8 mouse cellular contexts compared by ENCODE assay signal in the genomic region with DNA sequence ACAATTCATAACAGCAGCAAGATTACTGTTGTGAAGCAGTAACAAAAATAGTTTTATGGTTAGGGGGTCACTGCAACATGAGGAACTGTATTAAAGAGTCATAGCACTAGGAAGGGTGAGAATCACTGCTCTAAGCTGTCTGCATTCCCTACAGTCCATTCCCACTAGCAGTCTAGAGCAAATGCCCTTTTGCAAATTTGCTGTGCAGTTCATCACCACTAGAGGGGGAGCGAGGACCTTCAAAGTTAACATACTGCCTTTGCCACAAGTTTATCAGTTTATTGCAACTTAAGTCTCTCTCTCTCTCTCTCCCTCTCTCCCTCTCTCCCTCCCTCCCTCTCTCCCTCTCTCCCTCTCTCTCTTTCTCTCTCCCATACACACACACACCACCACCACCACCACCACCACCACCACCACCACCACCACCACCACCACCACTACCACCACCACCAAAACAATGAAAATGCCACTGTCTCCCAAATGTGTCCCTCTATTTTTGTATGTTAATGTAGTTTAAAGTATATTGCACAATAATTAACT.
DNase-seq lines count a peak whose midpoint lies in the region; ATAC-seq and TF ChIP-seq lines count a peak whose summit lies in the region.

No protein-coding gene starts in this region.

- peak; percentile 47; the same call in 1 of the 2 replicates for ATAC-seq in limb, embryonic 12.5 days (ENCODE audit: insufficient number of reproducible peaks, insufficient read depth, low FRiP score, low TSS enrichment, low read depth)

- no peak overlapping the region for H3K27ac ChIP-seq in cerebellum, adult 2 months (ENCODE audit: insufficient read depth, low read length)
- H3K27ac ChIP-seq in limb, embryonic 12.5 days: no peak overlapping the region

- H3K36me3 ChIP-seq in limb, embryonic 12.5 days: no peaks in the 10 kb centered on the region

- no peaks in the 10 kb centered on the region for H3K27me3 ChIP-seq in cerebellum, adult 2 months (ENCODE audit: control insufficient read depth, insufficient read depth, low read length)
- no peaks in the 10 kb centered on the region; the same call in 1 of the 2 replicates for H3K27me3 ChIP-seq in limb, embryonic 12.5 days

- no peak overlapping the region for H3K4me2 ChIP-seq in limb, embryonic 12.5 days

- TF ChIP-seq POLR2A in cerebellum, adult 2 months (IDR thresholded peaks at IDR 0.05; ENCODE audit: borderline replicate concordance, insufficient read depth, low read length): no peak

- H3K4me3 ChIP-seq in cerebellum, adult 2 months (replicated peaks; ENCODE audit: insufficient read depth, low read depth, low read length): no peak overlapping the region
- no peak overlapping the region for H3K4me3 ChIP-seq in limb, embryonic 12.5 days (replicated peaks)

- no peak overlapping the region for H3K9ac ChIP-seq in limb, embryonic 12.5 days (replicated peaks)

- WGBS in cerebellum, adult 2 months: 16% methylated on average over 1 of the region's 1 CpGs
- WGBS in limb, embryonic 12.5 days: 0% methylated on average over 1 of the region's 1 CpGs

- no peaks in the 10 kb centered on the region for H3K9me3 ChIP-seq in limb, embryonic 12.5 days

- DNase-seq in urinary bladder, postnatal 14 days (ENCODE audit: low spot score): peak; percentile 63
- no peak for DNase-seq in urinary bladder, adult 2 months (ENCODE audit: low spot score)
- peak; percentile 36 to 47 for DNase-seq in cerebellum, adult 2 months
- DNase-seq in frontal cortex, postnatal 10 days (ENCODE audit: low spot score in 2 of 2): peak; percentile 31 to 62
- peak; percentile 31 to 67 for DNase-seq in kidney, adult 8-10 months
- DNase-seq in neural tube, embryonic 10.5 days (ENCODE audit: extremely low spot score, low spot score): peak; percentile 61
- DNase-seq in urinary bladder, postnatal 36 days (ENCODE audit: low spot score in 2 of 2): peak; percentile 37 to 50

- no peaks in the 10 kb centered on the region for H3K4me1 ChIP-seq in cerebellum, adult 2 months (ENCODE audit: control insufficient read depth, insufficient read depth, low read length)
- no peaks in the 10 kb centered on the region for H3K4me1 ChIP-seq in limb, embryonic 12.5 days (replicated peaks)

- peak; percentile 67 for TF ChIP-seq CTCF in cerebellum, adult 2 months (IDR thresholded peaks at IDR 0.05; ENCODE audit: borderline replicate concordance, insufficient read depth, low read depth, low read length)
